Mouse (Mus musculus) forebrain, embryonic 15.5 days (tissue): Measurements from ENCODE around the gene Rgs19. TPM values are rescaled to one million over a fixed set of nuclear protein-coding genes. Genes with fewer than 3 reads are reported as not detected.

Experiments
- ATAC-seq: fragments of 200-750 bp; cut with Nextera tagmentation; replicated peaks from 2 replicates; pipeline ENCODE4 v1.8.0; 2017; ENCODE audit warnings: mild to moderate bottlenecking, moderate TSS enrichment, moderate library complexity
- H3K27ac ChIP-seq: fragments of 300-500 bp; sonication (generic); replicated peaks from 2 replicates; pipeline ENCODE4 v1.5.1; 2015; ENCODE audit warnings: mild to moderate bottlenecking, inconsistent platforms
- H3K27me3 ChIP-seq: fragments of 300-500 bp; sonication (generic); 2 replicates; pipeline ENCODE4 v1.6.1; 2015; ENCODE audit warnings: inconsistent platforms
- H3K36me3 ChIP-seq: fragments of 300-500 bp; sonication (generic); 2 replicates; pipeline ENCODE4 v1.6.1; 2015; ENCODE audit warnings: mild to moderate bottlenecking, inconsistent platforms
- H3K4me1 ChIP-seq: fragments of 300-500 bp; sonication (generic); 2 replicates; pipeline ENCODE4 v1.6.1; 2015; ENCODE audit warnings: inconsistent platforms
- H3K4me2 ChIP-seq: fragments of 300-500 bp; sonication (generic); replicated peaks from 2 replicates; pipeline ENCODE4 v1.6.1; 2015; ENCODE audit warnings: mild to moderate bottlenecking, inconsistent platforms
- H3K4me3 ChIP-seq: fragments of 300-500 bp; sonication (generic); 2 replicates; pipeline ENCODE4 v1.5.1; 2015; ENCODE audit warnings: mild to moderate bottlenecking, inconsistent platforms
- H3K9ac ChIP-seq: fragments of 300-500 bp; sonication (generic); replicated peaks from 2 replicates; pipeline ENCODE4 v1.6.1; 2015; ENCODE audit warnings: mild to moderate bottlenecking, inconsistent platforms
- H3K9me3 ChIP-seq: fragments of 300-500 bp; sonication (generic); 2 replicates; pipeline ENCODE4 v1.6.1; 2016; ENCODE audit warnings: inconsistent platforms
- WGBS: fragments of 180-500 bp; shearing (Covaris S2); methylation state at CpG from one replicate; pipeline ENCODE4 v1.1.7; 2015; ENCODE audit warnings: mixed read lengths; 5-methylcytosine and 5-hydroxymethylcytosine counted together
- polyA plus RNA-seq: library from polyadenylated mRNA; unstranded; fragments of >200 nt; fragmentation: Nextera tagmentation; extraction: Ambion mirVana; gene quantifications from 2 replicates; pipeline ENCODE4 v1.2.1, GENCODE M21; 2015

Rgs19 gene
- polyA plus RNA-seq, 1 experiment from 2014 or later, result 49.1 TPM

GRCm38 (mm10) chr2:181696801-181697420, 3.1 kb upstream of the Rgs19 start:
- Histone ChIP-seq H3K27me3 (no peaks in the 10 kb centered on the region), H3K27ac (no peak overlapping the region), H3K4me2 (no peak overlapping the region), H3K4me1 (peaks cover 20% of the 10 kb centered on the region), H3K4me3 (no peak overlapping the region), H3K36me3 (no peaks in the 10 kb centered on the region), H3K9ac (no peak overlapping the region), H3K9me3 (no peaks in the 10 kb centered on the region)
- no peak for ATAC-seq
- 79% methylated on average over 33 of the region's 33 CpGs for WGBS

GRCm38 (mm10) chr2:181695776-181696175, 2.0 kb upstream of the Rgs19 start:
- WGBS, result 73% methylated on average over 1 of the region's 1 CpGs
- Histone ChIP-seq H3K27me3 (no peaks in the 10 kb centered on the region), H3K9ac (no peak overlapping the region), H3K27ac (no peak overlapping the region), H3K4me3 (no peak overlapping the region), H3K4me2 (no peak overlapping the region), H3K9me3 (no peaks in the 10 kb centered on the region), H3K36me3 (no peaks in the 10 kb centered on the region), H3K4me1 (peaks cover 21% of the 10 kb centered on the region)
- no peak for ATAC-seq

DNA sequence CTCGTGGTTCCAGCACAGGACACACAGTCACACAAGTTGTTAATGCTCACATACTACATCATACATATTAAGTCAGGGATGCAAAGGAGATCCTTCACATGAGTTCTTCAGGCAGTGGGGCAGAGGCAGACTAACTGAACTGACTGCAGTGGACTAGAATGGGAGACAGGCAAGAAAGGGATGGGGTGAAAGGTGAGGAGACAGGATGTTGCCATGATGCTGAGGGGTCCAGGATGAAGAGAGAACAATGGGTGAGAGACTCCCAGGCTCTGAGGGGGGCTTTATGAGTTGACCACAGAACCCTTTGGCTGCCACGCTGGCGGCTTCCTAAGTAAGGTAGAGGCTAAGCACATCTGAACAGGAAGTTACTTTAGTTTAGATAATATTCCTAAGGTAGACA, 804 bp upstream of the Rgs19 start:
- H3K4me2 ChIP-seq, result 0 out of 2 replicates have a peak overlapping the region, but pooled peaks have one; percentile 79
- H3K9me3 ChIP-seq, result no peaks in the 10 kb centered on the region
- 87% methylated on average over 3 of the region's 3 CpGs for WGBS
- no peak overlapping the region for H3K9ac ChIP-seq
- H3K27me3 ChIP-seq, result no peaks in the 10 kb centered on the region
- ATAC-seq, result no peak
- H3K36me3 ChIP-seq, result no peaks in the 10 kb centered on the region
- H3K4me3 ChIP-seq, result peak overlapping the region; percentile 67; the same call in 1 of the 2 replicates
- no peak overlapping the region for H3K27ac ChIP-seq
- peaks cover 21% of the 10 kb centered on the region for H3K4me1 ChIP-seq

DNA sequence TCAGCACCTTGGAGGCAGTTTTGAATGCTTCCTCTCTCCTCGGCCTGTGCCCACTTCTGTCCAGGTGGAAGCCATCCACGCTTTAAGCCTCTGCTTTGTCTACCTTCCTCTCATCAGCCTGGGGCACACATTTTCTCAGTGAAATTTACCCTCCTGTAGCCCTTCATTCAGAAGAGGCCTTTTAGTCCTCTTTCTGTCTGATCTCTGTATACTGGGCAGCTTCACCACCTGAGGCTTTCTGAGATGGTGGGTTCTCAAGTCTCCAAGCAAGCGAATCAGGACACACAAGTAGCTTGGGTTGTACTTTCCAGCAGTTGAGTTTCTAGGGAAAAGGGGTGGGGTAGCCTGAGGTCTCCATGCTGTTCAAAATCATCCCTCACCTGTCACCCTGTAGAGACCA, 1.5 kb downstream of the Rgs19 start:
- 0 out of 2 replicates have a peak overlapping the region, but pooled peaks have one; percentile 67 for H3K4me3 ChIP-seq
- H3K9ac ChIP-seq, result no peak overlapping the region
- no peak for ATAC-seq
- H3K9me3 ChIP-seq, result no peaks in the 10 kb centered on the region
- H3K4me2 ChIP-seq, result peak overlapping the region; percentile 79
- 81% methylated on average over 3 of the region's 3 CpGs for WGBS
- no peaks in the 10 kb centered on the region for H3K27me3 ChIP-seq
- peaks cover 14% of the 10 kb centered on the region for H3K36me3 ChIP-seq
- peaks cover 21% of the 10 kb centered on the region for H3K4me1 ChIP-seq
- no peak overlapping the region for H3K27ac ChIP-seq

DNA sequence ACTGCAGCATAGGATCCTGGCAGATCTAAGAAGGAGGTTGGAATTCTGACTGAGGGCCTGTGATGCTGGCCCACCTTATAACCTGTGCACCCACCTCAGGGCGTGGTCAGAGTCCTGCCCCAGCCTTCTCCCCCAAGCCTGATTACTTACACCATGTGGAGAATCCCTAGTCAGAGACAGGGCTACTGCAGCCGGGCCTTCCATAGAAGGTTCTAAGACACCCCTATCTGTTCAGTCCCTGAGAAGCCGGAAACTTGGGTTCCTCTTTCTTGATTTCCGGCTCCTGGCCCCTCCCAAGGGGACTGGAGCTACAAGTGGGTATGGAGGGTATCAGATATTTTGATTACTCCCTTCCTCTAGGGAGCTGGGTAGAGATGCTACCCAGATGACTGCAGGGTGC, 2.2 kb downstream of the Rgs19 start:
- H3K27me3 ChIP-seq, result no peaks in the 10 kb centered on the region
- no peak overlapping the region for H3K27ac ChIP-seq
- H3K4me1 ChIP-seq, result peaks cover 21% of the 10 kb centered on the region
- no peak overlapping the region for H3K4me3 ChIP-seq
- H3K9me3 ChIP-seq, result no peaks in the 10 kb centered on the region
- H3K4me2 ChIP-seq, result no peak overlapping the region
- no peak overlapping the region for H3K9ac ChIP-seq
- peaks cover 21% of the 10 kb centered on the region for H3K36me3 ChIP-seq
- WGBS, result 91% methylated on average over 4 of the region's 4 CpGs
- no peak for ATAC-seq

- H3K4me1 ChIP-seq, result peaks cover 21% of the 10 kb centered on the region
Observed at GRCm38 (mm10) chr2:181691083-181691482, 2.7 kb downstream of the Rgs19 start.

GRCm38 (mm10) chr2:181689466-181690160, 4.2 kb downstream of the Rgs19 start:
- Histone ChIP-seq H3K36me3 (peaks cover 29% of the 10 kb centered on the region), H3K4me2 (no peak overlapping the region), H3K27ac (no peak overlapping the region), H3K4me1 (peaks cover 21% of the 10 kb centered on the region), H3K9ac (no peak overlapping the region), H3K9me3 (no peaks in the 10 kb centered on the region), H3K4me3 (no peak overlapping the region), H3K27me3 (no peaks in the 10 kb centered on the region)
- WGBS, result 91% methylated on average over 10 of the region's 10 CpGs
- ATAC-seq, result no peak

More at GRCm38 (mm10) chr2:181691083-181691482, 2.7 kb downstream of the Rgs19 start:
- Histone ChIP-seq H3K36me3 (peaks cover 25% of the 10 kb centered on the region), H3K27ac (no peak overlapping the region), H3K27me3 (no peaks in the 10 kb centered on the region), H3K9ac (no peak overlapping the region), H3K9me3 (no peaks in the 10 kb centered on the region), H3K4me3 (no peak overlapping the region), H3K4me2 (no peak overlapping the region)
- 90% methylated on average over 6 of the region's 6 CpGs for WGBS
- ATAC-seq, result no peak

DNA sequence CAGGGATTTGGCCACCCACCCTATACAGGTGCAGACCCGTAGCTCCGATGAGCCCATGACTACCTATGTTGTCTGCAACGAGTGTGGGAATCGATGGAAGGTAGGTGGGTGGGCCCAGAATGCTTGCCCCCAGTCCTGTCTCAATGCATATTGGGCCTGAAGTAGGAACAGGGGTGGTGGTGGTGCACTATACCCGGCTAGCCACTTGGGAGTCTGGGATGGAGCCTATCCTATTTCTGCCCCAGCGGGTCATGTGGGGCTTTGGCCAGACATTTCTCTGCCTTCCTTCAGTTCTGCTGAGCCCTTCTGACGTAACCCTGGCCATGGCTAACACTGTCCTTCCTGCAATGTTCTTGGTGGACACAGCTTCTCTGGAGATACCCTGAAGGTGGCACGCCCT, 6.2 kb downstream of the Rgs19 start:
- no peak overlapping the region for H3K4me3 ChIP-seq
- ATAC-seq, result no peak
- 93% methylated on average over 8 of the region's 8 CpGs for WGBS
- no peaks in the 10 kb centered on the region for H3K27me3 ChIP-seq
- H3K9me3 ChIP-seq, result no peaks in the 10 kb centered on the region
- no peak overlapping the region for H3K27ac ChIP-seq
- H3K4me1 ChIP-seq, result peaks cover 7% of the 10 kb centered on the region
- no peak overlapping the region for H3K4me2 ChIP-seq
- H3K9ac ChIP-seq, result no peak overlapping the region
- H3K36me3 ChIP-seq, result peaks cover 31% of the 10 kb centered on the region

DNA sequence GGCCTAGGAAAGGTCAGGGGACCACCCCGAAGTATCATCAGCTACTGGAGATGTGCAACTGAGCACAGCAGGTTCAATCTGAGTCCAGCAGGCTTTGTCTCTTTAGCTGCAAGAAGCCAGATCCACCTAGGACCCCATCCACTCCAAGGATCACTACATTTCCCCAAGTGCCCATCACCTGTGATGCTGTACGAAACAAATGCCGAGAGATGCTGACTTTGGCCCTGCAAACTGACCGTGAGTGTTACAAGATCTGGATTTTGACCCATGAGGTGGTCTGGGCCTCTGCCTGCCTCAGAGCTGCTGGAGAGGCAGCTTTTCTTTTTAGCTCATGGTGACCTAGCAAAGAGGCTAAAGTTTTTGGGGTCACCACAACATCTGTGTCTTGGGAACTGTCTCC, 8.1 kb downstream of the Rgs19 start:
- 96% methylated on average over 4 of the region's 4 CpGs for WGBS
- ATAC-seq, result no peak

DNA sequence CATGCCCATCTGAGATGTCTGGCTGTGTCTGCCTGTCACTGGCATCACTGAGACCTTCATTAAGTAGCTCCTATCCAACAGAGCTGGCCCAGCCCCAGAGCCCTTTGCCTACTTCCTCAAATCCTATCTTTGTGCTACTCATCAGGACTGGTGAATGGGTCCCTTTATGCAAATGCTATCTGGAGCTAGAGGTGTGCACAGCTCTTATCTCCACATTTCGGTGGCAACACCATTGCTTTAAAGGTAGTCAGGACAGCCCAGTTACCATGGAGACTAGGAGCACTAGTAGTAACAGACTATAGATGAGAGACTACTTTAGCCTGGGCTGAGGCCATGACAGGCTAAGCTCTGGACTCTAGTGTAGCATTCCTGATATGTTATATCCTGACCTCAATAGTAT, 9.1 kb downstream of the Rgs19 start:
- no peak for ATAC-seq
- Histone ChIP-seq H3K9me3 (no peaks in the 10 kb centered on the region), H3K27ac (no peak overlapping the region), H3K4me3 (no peak overlapping the region), H3K27me3 (no peaks in the 10 kb centered on the region), H3K9ac (no peak overlapping the region), H3K36me3 (peaks cover 31% of the 10 kb centered on the region), H3K4me1 (peaks cover 15% of the 10 kb centered on the region), H3K4me2 (no peak overlapping the region)
- 95% methylated on average over 1 of the region's 1 CpGs for WGBS

More for the DNA sequence above, 8.1 kb downstream of the Rgs19 start:
- Histone ChIP-seq H3K9ac (no peak overlapping the region), H3K27me3 (no peaks in the 10 kb centered on the region), H3K36me3 (peaks cover 31% of the 10 kb centered on the region), H3K27ac (no peak overlapping the region), H3K9me3 (no peaks in the 10 kb centered on the region), H3K4me2 (no peak overlapping the region), H3K4me1 (peaks cover 10% of the 10 kb centered on the region), H3K4me3 (no peak overlapping the region)

GRCm38 (mm10) chr2:181683381-181683780, 10.4 kb downstream of the Rgs19 start:
- H3K27ac ChIP-seq, result no peak overlapping the region
- H3K4me1 ChIP-seq, result peaks cover 20% of the 10 kb centered on the region
- H3K4me3 ChIP-seq, result no peak overlapping the region
- H3K27me3 ChIP-seq, result no peaks in the 10 kb centered on the region
- 68% methylated on average over 4 of the region's 4 CpGs for whole genome bisulfite sequencing
- no peaks in the 10 kb centered on the region for H3K9me3 ChIP-seq
- no peak overlapping the region for H3K4me2 ChIP-seq
- H3K36me3 ChIP-seq, result peaks cover 24% of the 10 kb centered on the region
- no peak overlapping the region for H3K9ac ChIP-seq
- no peak for ATAC-seq

GRCm38 (mm10) chr2:181681978-181682377, 11.8 kb downstream of the Rgs19 start:
- WGBS, result 97% methylated on average over 1 of the region's 1 CpGs
- peaks cover 15% of the 10 kb centered on the region for H3K36me3 ChIP-seq
- H3K27ac ChIP-seq, result no peak overlapping the region
- H3K4me2 ChIP-seq, result no peak overlapping the region
- H3K4me1 ChIP-seq, result peaks cover 20% of the 10 kb centered on the region
- H3K9ac ChIP-seq, result no peak overlapping the region
- no peaks in the 10 kb centered on the region for H3K27me3 ChIP-seq
- no peak overlapping the region for H3K4me3 ChIP-seq
- no peak for ATAC-seq
- H3K9me3 ChIP-seq, result no peaks in the 10 kb centered on the region
